Mouse (Mus musculus) heart, postnatal 0 days (tissue): ENCODE results near the gene Dcdc2b. TPM values are rescaled to one million over a fixed set of nuclear protein-coding genes. Genes with fewer than 3 reads are reported as not detected.

ENCODE experiments used
- ATAC-seq: fragments of 200-750 bp; cut with Nextera tagmentation; 2 replicates; pipeline ENCODE4 v1.8.0; 2017; ENCODE audit warnings: low read depth, moderate number of reproducible peaks, moderate library complexity; ENCODE audit not compliant: insufficient read depth
- DNase-seq: peaks from one replicate; pipeline ENCODE4 v3.0.0-alpha.2; 2016; ENCODE audit warnings: low spot score
- H3K27ac ChIP-seq: fragments of 300-500 bp; sonication (generic); 2 replicates; pipeline ENCODE4 v1.5.1; 2014; ENCODE audit warnings: low read depth, mild to moderate bottlenecking
- H3K27me3 ChIP-seq: fragments of 300-500 bp; sonication (generic); 2 replicates; pipeline ENCODE4 v1.6.1; 2014; ENCODE audit warnings: low read length, mixed read lengths; ENCODE audit not compliant: control insufficient read depth, insufficient read depth
- H3K36me3 ChIP-seq: fragments of 300-500 bp; sonication (generic); replicated peaks from 2 replicates; pipeline ENCODE4 v1.6.1; 2014; ENCODE audit warnings: low read length, mixed read lengths; ENCODE audit not compliant: control insufficient read depth, insufficient read depth
- H3K4me1 ChIP-seq: fragments of 300-500 bp; sonication (generic); 2 replicates; pipeline ENCODE4 v1.6.1; 2014; ENCODE audit warnings: antibody characterized with exemption; ENCODE audit not compliant: control insufficient read depth, insufficient read depth
- H3K4me2 ChIP-seq: fragments of 300-500 bp; sonication (generic); 2 replicates; pipeline ENCODE4 v1.6.1; 2014; ENCODE audit warnings: low read depth, mild to moderate bottlenecking, low read length, moderate library complexity
- H3K4me3 ChIP-seq: fragments of 300-500 bp; sonication (generic); 2 replicates; pipeline ENCODE4 v1.5.1; 2014; ENCODE audit warnings: low read depth, low read length
- H3K9ac ChIP-seq: fragments of 300-500 bp; sonication (generic); replicated peaks from 2 replicates; pipeline ENCODE4 v1.6.1; 2014; ENCODE audit warnings: low read depth, low read length, mixed read lengths
- H3K9me3 ChIP-seq: fragments of 300-500 bp; sonication (generic); replicated peaks from 2 replicates; pipeline ENCODE4 v1.6.1; 2016; ENCODE audit warnings: low read length; ENCODE audit not compliant: control insufficient read depth
- CTCF ChIP-seq: IDR thresholded peaks from 2 replicates; pipeline ENCODE4 v1.5.1; 2016; ENCODE audit warnings: antibody characterized with exemption, control low read depth, low read depth
- EP300 ChIP-seq: IDR thresholded peaks from 2 replicates; pipeline ENCODE4 v1.6.1; 2016; ENCODE audit warnings: antibody characterized with exemption, low read depth
- WGBS: fragments of 180-500 bp; shearing (Covaris S2); extraction: QIAGEN DNeasy Blood & Tissue Kit; methylation state at CpG from one replicate; pipeline ENCODE4 v1.1.7; 2014; 5-methylcytosine and 5-hydroxymethylcytosine counted together
- polyA plus RNA-seq: library from polyadenylated mRNA; unstranded; fragments of >200 nt; fragmentation: Nextera tagmentation; extraction: Ambion mirVana; gene quantifications from 2 replicates; pipeline ENCODE4 v1.2.1, GENCODE M21; 2015
- total RNA-seq: library from RNA; depleted of rRNA; stranded (reverse); fragments of >200 nt; gene quantifications from 2 replicates; pipeline ENCODE4 v1.2.3, GENCODE M21; 2014; ENCODE audit warnings: low replicate concordance; rRNA removed

The Dcdc2b gene
- total and polyA plus RNA-seq, 2 experiments from 2014 or later, result 1.5 to 9.8 TPM

DNA sequence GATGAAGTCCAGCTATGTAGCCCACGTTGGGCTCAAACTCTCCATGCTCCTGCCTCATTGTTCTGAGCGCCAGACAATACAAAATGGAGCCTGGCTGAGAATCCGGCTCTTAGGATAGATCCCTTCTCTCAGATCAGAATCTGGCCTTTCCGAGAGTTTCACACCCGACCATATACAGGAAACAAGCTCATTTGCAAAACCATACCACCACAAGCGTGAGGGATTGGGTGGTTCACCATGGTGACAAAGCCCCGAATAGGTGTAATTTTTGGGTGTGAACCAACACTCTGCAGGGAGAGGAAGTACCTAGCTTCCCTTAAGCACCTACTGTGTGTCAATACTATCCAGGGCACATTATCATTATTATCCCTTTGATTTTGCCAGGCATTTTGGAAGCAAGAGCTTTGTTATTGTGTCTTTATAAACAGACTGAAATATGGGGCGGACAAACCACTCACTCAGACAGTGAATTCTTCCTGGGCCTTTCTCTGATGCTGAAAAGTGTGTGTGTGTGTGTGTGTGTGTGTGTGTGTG is 42.4 kb downstream of the Dcdc2b start:
- Histone ChIP-seq H3K4me2 (no peak overlapping the region), H3K4me3 (no peak overlapping the region), H3K27me3 (no peaks in the 10 kb centered on the region), H3K9me3 (no peaks in the 10 kb centered on the region), H3K36me3 (no peaks in the 10 kb centered on the region), H3K27ac (no peak overlapping the region), H3K4me1 (0 out of 2 replicates have a peak, but pooled peaks cover 6% of the 10 kb centered on the region), H3K9ac (no peak overlapping the region)
- ATAC-seq, result no peak
- 68% methylated on average over 8 of the region's 8 CpGs for WGBS
- DNase-seq, result no peak
- no peak for TF ChIP-seq CTCF
- TF ChIP-seq EP300, result no peak

DNA sequence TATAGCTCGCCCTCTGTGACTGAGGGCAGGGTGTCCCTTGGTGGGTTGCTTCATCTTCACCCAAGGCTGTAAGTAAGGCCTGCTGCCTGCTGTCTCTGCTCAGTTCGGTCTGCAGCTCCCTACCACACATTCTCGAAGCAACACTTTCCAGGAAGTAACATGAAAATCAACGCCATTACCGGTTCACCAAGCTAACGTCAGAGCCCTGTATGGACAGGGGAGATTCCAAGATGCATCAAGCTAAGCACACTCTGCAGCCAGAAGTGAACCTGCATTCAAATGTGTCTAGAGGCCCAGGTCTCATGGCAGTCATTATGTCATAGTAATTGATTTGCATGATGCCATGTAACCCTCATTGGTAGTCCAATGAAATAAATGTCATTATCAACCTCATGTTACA is 44.0 kb downstream of the Dcdc2b start:
- no peak overlapping the region for H3K9ac ChIP-seq
- no peak overlapping the region for H3K27ac ChIP-seq
- no peak for DNase-seq
- 0 out of 2 replicates have a peak, but pooled peaks cover 6% of the 10 kb centered on the region for H3K4me1 ChIP-seq
- no peaks in the 10 kb centered on the region for H3K9me3 ChIP-seq
- 86% methylated on average over 6 of the region's 6 CpGs for WGBS
- H3K27me3 ChIP-seq, result no peaks in the 10 kb centered on the region
- H3K4me3 ChIP-seq, result no peak overlapping the region
- TF ChIP-seq CTCF (no peak), EP300 (no peak)
- no peak overlapping the region for H3K4me2 ChIP-seq
- no peaks in the 10 kb centered on the region for H3K36me3 ChIP-seq
- ATAC-seq, result no peak

DNA sequence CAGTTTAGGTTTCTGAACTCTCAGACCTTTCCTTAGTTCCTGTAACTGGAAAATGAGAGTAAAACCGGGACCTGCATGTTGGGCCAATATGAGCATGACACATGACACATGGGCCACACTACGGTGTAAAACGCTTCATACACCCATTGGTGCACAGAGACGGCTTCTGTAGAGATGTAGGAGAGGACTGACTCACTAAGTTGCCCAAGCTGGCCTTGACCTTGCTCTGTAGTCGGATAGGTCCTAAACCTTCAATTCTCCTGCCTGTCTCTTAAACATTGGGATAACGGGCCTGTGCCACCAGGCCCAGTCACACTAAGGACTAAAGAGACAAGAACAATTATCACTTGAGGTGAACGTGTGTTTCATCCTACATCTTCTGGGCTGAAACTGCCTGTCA is 45.7 kb downstream of the Dcdc2b start:
- WGBS, result 86% methylated on average over 7 of the region's 7 CpGs
- Histone ChIP-seq H3K27ac (no peak overlapping the region), H3K36me3 (no peaks in the 10 kb centered on the region), H3K9ac (no peak overlapping the region), H3K4me2 (no peak overlapping the region), H3K9me3 (no peaks in the 10 kb centered on the region), H3K4me3 (no peak overlapping the region), H3K4me1 (0 out of 2 replicates have a peak, but pooled peaks cover 6% of the 10 kb centered on the region), H3K27me3 (no peaks in the 10 kb centered on the region)
- no peak for DNase-seq
- TF ChIP-seq EP300 (no peak), CTCF (no peak)
- no peak for ATAC-seq

- TF ChIP-seq EP300 (no peak), CTCF (no peak)
- no peaks in the 10 kb centered on the region for H3K4me1 ChIP-seq
- DNase-seq (no peak), ATAC-seq (no peak)
- no peak overlapping the region for H3K4me2 ChIP-seq
- no peaks in the 10 kb centered on the region for H3K27me3 ChIP-seq
- H3K9ac ChIP-seq, result no peak overlapping the region
- H3K9me3 ChIP-seq, result no peaks in the 10 kb centered on the region
- H3K4me3 ChIP-seq, result no peak overlapping the region
- H3K36me3 ChIP-seq, result no peaks in the 10 kb centered on the region
- H3K27ac ChIP-seq, result no peak overlapping the region
- WGBS, result 70% methylated on average over 6 of the region's 6 CpGs
Observed at GRCm38 (mm10) chr4:129565139-129565538, 48.9 kb downstream of the Dcdc2b start.

- DNase-seq, result no peak
- no peak overlapping the region for H3K4me3 ChIP-seq
- 70% methylated on average over 8 of the region's 8 CpGs for WGBS
- H3K4me2 ChIP-seq, result no peak overlapping the region
- no peak overlapping the region for H3K27ac ChIP-seq
- no peaks in the 10 kb centered on the region for H3K36me3 ChIP-seq
- no peak overlapping the region for H3K9ac ChIP-seq
- no peaks in the 10 kb centered on the region for H3K27me3 ChIP-seq
- H3K4me1 ChIP-seq, result no peaks in the 10 kb centered on the region
- no peaks in the 10 kb centered on the region for H3K9me3 ChIP-seq
- ATAC-seq, result no peak
- no peak for TF ChIP-seq EP300
- TF ChIP-seq CTCF, result no peak
Observed at GRCm38 (mm10) chr4:129563718-129564117, 50.3 kb downstream of the Dcdc2b start.

DNA sequence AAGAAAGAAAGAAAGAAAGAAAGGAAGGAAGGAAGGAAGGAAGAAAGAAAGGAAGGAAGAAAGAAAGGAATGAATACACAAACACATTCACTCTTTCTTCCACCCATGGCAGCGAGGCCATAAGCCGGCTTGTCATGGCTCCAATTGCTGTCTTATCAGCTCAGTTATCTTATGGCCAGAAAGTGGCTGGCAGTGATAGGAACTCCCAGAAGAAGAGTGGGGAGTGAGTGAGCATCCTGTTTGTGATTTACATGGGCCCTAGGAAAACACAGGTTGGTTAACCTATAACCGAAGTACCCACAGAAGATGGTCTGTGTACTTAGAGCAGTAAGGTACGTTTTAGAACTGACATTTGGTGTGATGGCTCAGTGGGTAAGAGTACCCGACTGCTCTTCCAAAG is 52.9 kb downstream of the Dcdc2b start:
- 75% methylated on average over 5 of the region's 5 CpGs for WGBS
- no peak overlapping the region for H3K4me2 ChIP-seq
- ATAC-seq (no peak), DNase-seq (no peak)
- no peaks in the 10 kb centered on the region for H3K9me3 ChIP-seq
- TF ChIP-seq CTCF, result no peak
- TF ChIP-seq EP300, result no peak
- H3K36me3 ChIP-seq, result no peaks in the 10 kb centered on the region
- no peak overlapping the region for H3K4me3 ChIP-seq
- H3K27ac ChIP-seq, result no peak overlapping the region
- peaks cover 5% of the 10 kb centered on the region; the same call in 1 of the 2 replicates for H3K4me1 ChIP-seq
- no peak overlapping the region for H3K9ac ChIP-seq
- no peaks in the 10 kb centered on the region for H3K27me3 ChIP-seq

Other genes starting within 250 kb of the Dcdc2b start
- gene Zbtb8a, start 236.1 kb downstream of the Dcdc2b start, total RNA-seq, result 14.0 and 15.4 TPM in 2 replicates
- 7.0 TPM in 2 replicates for gene Zbtb8a, start 236.1 kb downstream of the Dcdc2b start, polyA plus RNA-seq
- gene Zbtb8b, start 173.4 kb downstream of the Dcdc2b start, total RNA-seq, result 1.9 and 3.6 TPM in 2 replicates
- 1.1 and 1.6 TPM in 2 replicates for gene Zbtb8b, start 173.4 kb downstream of the Dcdc2b start, polyA plus RNA-seq
- gene Bsdc1, start 152.7 kb downstream of the Dcdc2b start, total RNA-seq, result 46.3 and 58.4 TPM in 2 replicates
- 18.7 and 20.1 TPM in 2 replicates for gene Bsdc1, start 152.7 kb downstream of the Dcdc2b start, polyA plus RNA-seq
- not detected in 2 replicates for gene Tssk3, start 123.2 kb downstream of the Dcdc2b start, total RNA-seq
- gene Tssk3, start 123.2 kb downstream of the Dcdc2b start, polyA plus RNA-seq, result not detected in 2 replicates
- not detected in 2 replicates for gene Fam229a, start 123.1 kb downstream of the Dcdc2b start, total RNA-seq
- gene Fam229a, start 123.1 kb downstream of the Dcdc2b start, polyA plus RNA-seq, result 0.22 and 0.52 TPM in 2 replicates
- gene Marcksl1, start 100.7 kb downstream of the Dcdc2b start, total RNA-seq, result 183 and 192 TPM in 2 replicates
- 135 and 138 TPM in 2 replicates for gene Marcksl1, start 100.7 kb downstream of the Dcdc2b start, polyA plus RNA-seq
- 25.8 and 34.5 TPM in 2 replicates for gene Hdac1, start 71.5 kb downstream of the Dcdc2b start, total RNA-seq
- gene Hdac1, start 71.5 kb downstream of the Dcdc2b start, polyA plus RNA-seq, result 73.6 and 77.9 TPM in 2 replicates
- gene Lck, start 40.6 kb downstream of the Dcdc2b start, total RNA-seq, result 2.0 and 8.9 TPM in 2 replicates
- gene Lck, start 40.6 kb downstream of the Dcdc2b start, polyA plus RNA-seq, result 0.71 and 0.99 TPM in 2 replicates
- 4.6 and 6.2 TPM in 2 replicates for gene Fam167b, start 35.7 kb downstream of the Dcdc2b start, total RNA-seq
- gene Fam167b, start 35.7 kb downstream of the Dcdc2b start, polyA plus RNA-seq, result 6.1 and 6.2 TPM in 2 replicates
- gene Eif3i, start 13.6 kb downstream of the Dcdc2b start, total RNA-seq, result 408 and 443 TPM in 2 replicates
- 169 and 172 TPM in 2 replicates for gene Eif3i, start 13.6 kb downstream of the Dcdc2b start, polyA plus RNA-seq
- gene Tmem234, start 13.6 kb downstream of the Dcdc2b start, total RNA-seq, result 108 and 115 TPM in 2 replicates
- gene Tmem234, start 13.6 kb downstream of the Dcdc2b start, polyA plus RNA-seq, result 150 and 161 TPM in 2 replicates
- gene Iqcc, start 4.8 kb upstream of the Dcdc2b start, total RNA-seq, result 6.3 TPM in 2 replicates
- 23.0 and 26.3 TPM in 2 replicates for gene Iqcc, start 4.8 kb upstream of the Dcdc2b start, polyA plus RNA-seq
- gene Ccdc28b, start 9.7 kb upstream of the Dcdc2b start, total RNA-seq, result 41.9 and 55.1 TPM in 2 replicates
- 58.0 and 58.6 TPM in 2 replicates for gene Ccdc28b, start 9.7 kb upstream of the Dcdc2b start, polyA plus RNA-seq
- gene Txlna, start 26.8 kb upstream of the Dcdc2b start, total RNA-seq, result 28.3 and 28.5 TPM in 2 replicates
- gene Txlna, start 26.8 kb upstream of the Dcdc2b start, polyA plus RNA-seq, result 22.7 and 23.2 TPM in 2 replicates
- gene Kpna6, start 58.5 kb upstream of the Dcdc2b start, total RNA-seq, result 48.8 and 52.3 TPM in 2 replicates
- 9.3 and 10.4 TPM in 2 replicates for gene Kpna6, start 58.5 kb upstream of the Dcdc2b start, polyA plus RNA-seq
- 3.6 and 11.8 TPM in 2 replicates for gene Tmem39b, start 82.6 kb upstream of the Dcdc2b start, total RNA-seq
- 3.9 and 4.1 TPM in 2 replicates for gene Tmem39b, start 82.6 kb upstream of the Dcdc2b start, polyA plus RNA-seq
- 43.5 and 47.8 TPM in 2 replicates for gene Khdrbs1, start 128.0 kb upstream of the Dcdc2b start, total RNA-seq
- 42.2 and 44.7 TPM in 2 replicates for gene Khdrbs1, start 128.0 kb upstream of the Dcdc2b start, polyA plus RNA-seq
- 132 and 176 TPM in 2 replicates for gene Ptp4a2, start 197.0 kb upstream of the Dcdc2b start, total RNA-seq
- 407 and 417 TPM in 2 replicates for gene Ptp4a2, start 197.0 kb upstream of the Dcdc2b start, polyA plus RNA-seq